Mouse (Mus musculus) frontal cortex, postnatal 10 days (tissue): Measurements from ENCODE around the gene B3gnt9.
"Not testable (repeated sequence)": the region's sequence is repeated elsewhere in the genome, so short reads cannot be mapped to it uniquely, and the experiment has no call there.

Experiments
- DNase-seq, 2 experiments: peaks; one replicate each; pipeline ENCODE4 v3.0.0; 2022; ENCODE audit warnings: low spot score in 2 of 2, mixed read lengths in 1 of 2

The B3gnt9 gene

DNA sequence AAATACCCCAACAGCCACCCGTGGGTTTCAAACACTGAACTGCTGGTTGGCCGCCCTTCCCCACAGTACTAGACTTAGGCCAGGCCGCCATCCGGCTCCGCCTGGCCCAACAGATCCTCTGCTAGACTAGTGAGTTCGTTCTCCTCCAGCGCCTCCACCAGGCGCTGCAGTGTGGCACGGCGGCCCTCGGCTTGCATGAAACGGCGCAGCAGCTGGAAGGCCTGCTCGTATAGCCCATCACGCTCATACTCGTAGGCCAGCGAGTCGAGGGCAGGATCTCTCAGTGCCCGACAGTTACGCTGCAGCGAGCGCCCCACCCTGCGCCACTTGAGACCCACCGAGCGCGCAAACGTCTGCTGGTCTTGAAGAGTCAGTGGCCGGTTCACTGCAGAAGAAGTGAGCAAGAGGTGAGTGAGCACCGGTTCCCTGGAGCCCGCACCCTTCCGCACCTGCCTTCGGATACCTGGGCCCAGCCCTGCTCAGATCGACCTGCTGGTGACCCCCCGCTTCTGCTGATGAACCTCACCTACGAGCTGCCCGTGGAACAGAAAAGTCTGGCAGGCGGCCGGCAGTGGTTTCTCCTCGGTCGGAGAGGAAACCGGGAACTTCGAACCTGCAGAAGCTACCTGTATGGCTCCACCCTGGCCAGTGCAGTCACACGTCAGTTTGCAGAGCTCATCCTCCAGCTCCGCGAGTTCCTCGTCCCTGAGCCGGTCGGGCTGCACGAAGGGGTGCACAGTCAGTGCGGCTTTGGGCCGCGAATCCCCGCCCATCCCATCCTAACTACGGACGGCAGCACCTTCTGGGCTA lies 4.2 kb upstream of the B3gnt9 start:
- no peak for DNase-seq

GRCm38 (mm10) chr8:105257318-105258114 lies 2.6 kb upstream of the B3gnt9 start:
- DNase-seq: no peak

DNA sequence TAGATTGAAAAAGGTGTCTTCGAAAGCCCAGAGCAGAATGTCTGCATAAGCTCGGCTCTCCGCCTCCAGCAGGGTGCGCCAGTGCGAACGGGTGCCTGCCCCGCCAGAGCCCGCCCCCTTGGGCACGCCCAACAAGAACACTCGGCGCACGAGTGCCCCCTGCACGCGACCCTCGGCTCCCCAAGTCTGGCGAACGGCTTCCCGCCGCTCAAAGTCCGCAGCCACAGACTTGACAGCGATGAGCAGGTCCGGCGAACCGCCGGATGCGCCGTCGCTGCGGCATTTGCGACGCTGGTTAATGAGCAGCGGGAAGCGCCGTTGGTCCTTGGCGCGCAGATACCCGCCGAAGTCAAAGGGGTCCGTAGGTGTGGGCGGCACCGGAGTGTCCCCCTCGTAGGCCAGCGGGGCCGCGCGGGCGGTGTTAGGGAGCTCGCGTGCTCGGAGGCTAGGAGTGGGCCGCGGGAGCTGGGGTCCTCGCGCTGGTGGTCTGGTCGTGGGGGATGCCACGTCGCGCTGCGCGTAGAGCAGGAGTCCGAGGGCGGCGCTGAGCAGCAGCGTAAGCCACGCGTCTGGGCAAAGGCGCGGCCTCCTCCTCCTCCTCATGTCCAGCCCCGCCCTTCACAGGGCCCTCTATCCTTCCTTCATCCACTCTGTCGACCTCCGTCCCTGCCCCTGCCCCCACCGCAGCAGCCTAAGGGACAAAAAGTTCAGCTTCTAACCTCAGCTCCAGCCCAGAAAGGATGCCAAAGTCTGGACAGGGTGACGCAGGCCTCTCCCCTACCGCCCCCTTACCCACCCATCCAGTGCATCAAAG lies 594 bp downstream of the B3gnt9 start:
- DNase-seq: peak; percentile 77 to 87

GRCm38 (mm10) chr8:105253766-105254151 lies 1.2 kb downstream of the B3gnt9 start:
- DNase-seq: no peak

- no peak for DNase-seq
Observed at GRCm38 (mm10) chr8:105252680-105253537, 2.0 kb downstream of the B3gnt9 start.

DNA sequence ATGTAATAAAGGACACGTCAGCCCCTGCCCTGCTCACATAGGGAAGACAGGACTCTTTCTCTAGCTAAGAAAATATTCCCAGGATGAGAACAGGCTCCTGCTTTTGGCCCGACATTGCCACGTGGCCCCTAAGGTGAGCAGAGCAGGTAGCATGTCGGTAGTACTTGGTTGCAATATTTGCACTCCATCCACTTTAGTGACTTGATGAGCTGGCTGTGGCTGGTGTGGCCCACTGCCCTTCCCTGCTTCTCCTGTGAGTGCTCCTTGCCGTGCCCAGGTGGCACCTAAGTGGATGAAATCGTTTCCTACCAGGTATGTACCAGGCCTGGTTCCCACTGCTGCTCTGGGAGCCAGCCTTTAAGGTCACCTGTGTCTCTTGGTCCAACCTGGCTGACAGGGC lies 3.0 kb downstream of the B3gnt9 start:
- no peak for DNase-seq

GRCm38 (mm10) chr8:105241016-105241415 lies 13.9 kb downstream of the B3gnt9 start:
- no peak for DNase-seq

DNA sequence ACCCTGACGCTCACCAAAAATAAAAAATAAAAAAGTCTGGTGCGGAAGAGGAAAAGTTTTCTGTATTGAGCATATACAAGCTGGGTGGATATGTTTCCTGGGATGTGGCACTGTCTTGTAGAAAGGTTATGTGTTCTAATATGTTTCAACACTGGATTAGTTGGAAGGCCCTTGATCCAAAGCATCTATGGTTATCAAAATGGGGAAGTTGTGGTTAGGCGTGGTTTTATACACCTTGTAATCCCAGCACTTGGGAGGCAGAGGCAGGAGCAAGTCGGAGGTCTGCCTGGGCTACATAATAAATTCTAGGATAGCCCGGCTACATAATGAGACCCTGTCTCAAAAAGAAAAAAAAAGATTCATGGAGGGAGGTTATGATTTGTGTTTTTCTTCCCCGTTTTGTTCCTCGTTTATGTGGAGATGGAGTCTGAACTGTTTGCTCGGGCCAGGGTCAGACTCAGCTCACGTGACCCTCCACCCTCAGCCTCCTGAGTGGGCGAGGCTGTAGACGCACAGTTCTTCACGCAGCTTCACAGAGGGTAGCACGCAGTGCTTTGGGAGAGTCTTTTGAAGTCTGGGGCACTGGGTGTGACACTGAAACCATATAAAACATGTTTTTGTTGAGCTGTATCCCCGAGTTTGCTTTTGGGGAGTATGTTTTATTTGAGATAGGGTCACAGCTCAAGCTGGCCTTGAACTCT lies 17.4 kb downstream of the B3gnt9 start:
- DNase-seq: no peak

- no peak for DNase-seq
Observed at GRCm38 (mm10) chr8:105235206-105235605, 19.7 kb downstream of the B3gnt9 start.

DNA sequence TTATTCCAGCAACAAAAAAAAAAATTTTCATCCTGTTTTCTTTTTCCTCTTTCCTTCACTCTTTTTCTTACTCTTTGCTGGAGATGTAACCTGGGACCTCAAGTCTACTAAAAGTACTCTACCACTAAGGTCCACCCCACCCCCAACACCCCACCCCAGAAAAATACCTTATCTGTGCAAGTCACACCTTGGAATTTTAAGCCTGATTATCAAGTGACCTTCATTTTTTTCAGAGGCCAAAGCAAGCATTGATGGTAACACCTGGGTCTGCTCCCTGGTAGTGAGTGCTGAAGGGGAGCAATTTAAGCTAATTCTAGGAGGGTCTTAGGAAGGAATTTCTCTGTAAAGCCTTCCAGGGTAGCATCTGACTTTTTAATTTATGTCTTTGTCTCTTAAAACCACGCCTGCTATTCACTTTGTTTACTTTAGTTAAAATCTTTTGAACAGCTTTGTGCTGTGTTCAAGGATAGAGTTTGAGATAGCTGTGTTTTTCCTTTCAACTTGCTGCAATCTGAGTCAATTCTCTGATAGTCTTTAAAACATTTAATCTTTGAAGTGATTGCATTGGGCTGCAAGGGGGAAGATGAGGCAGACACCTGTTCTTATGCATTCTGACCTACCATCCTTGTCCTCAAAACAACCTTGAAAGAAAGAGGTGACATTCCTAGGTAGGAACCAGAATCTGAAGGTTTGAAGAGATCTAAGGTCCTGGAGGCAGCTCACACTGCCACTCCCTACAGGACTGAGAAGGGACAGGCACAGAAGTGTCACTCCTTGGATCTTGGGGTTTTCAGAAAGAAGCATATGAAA lies 21.6 kb downstream of the B3gnt9 start:
- DNase-seq: no peak

- DNase-seq: not testable (repeated sequence)
Observed at GRCm38 (mm10) chr8:105232321-105232693, 22.6 kb downstream of the B3gnt9 start.

DNA sequence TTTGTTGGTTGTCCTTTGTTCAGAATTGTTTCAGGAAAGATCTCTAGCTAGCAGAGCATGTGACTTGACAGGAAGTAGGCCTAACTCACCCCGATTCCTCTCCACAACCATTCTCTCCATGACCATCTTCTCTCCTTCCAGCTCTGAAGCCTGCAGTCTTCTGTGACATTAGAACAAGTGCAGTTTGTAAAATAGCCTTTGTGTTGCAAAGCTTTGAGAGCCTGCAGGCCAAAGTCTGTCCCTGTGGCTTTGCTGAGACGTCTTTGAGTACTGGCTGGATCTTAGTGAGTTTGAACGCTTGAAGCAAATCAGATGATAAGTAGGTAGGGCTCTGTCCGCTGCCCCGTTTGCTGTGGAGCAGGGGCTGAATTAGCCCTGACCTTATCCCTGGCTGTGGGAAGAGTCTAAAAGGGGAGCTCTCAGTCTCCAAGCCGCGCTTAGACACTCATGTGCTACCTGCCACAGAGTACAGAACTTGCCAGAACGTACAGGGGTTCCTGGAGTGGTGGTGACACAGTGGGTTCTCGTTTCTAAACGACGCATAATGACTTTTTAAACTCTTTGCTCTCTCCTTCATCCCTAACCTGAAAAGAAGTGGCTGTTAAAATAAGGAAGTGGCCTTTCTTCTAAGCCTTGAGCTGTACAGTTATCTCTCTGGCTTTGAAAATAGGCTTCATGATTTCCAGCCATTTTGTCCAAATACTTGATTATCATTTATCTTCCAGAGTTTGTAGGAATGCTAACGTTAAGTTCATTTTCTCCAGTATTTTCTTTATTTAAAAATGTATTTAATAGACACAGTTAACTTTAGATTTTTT lies 23.2 kb downstream of the B3gnt9 start:
- DNase-seq: no peak

- no peak for DNase-seq
Observed at GRCm38 (mm10) chr8:105225917-105226316, 29.0 kb downstream of the B3gnt9 start.

GRCm38 (mm10) chr8:105225272-105225593 lies 29.7 kb downstream of the B3gnt9 start:
- no peak for DNase-seq

DNA sequence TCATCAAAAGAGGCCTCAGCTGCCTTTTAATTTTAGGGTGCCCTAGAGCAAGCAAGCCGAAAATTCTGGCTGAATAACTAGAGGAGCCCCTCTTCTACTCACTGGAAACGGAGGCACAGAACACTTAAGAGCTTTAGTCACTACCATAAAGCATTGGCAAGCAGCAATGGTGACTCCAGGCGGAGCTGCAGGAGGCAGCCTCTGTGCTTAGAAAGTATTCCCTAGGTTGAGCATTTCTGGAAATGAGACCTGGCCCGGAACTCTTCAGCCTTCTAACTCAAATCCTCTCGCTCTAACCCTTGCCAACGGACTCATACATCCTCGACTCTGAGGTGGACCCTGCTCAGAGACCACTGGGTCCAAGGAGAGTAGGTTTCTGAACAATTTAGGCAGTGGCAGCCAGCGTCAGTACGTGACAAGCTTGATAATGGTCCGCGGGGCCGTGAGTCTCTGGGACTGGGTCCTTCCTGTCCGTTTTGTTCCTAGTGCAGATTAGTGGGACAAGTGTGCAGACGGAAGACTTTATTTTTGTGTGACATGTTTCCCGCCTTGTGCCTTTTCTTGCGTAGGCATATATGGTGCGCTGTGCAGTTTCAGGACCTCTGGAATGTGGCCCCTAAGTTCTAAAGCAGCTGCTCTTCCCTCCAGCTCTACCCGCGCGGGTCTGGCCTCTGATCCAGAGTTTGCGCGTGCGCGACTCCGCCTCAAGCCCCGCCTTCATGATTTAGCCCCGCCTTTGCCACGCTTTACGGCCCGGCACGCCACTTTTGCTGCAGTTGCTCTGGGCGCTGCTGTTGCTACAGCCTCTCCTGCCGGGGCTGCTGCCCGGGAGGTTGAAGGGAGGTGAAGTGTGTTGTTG lies 30.3 kb downstream of the B3gnt9 start, which contains the start of gene D230025D16Rik:
Gene D230025D16Rik (plus strand): TSS at position 733 of the 859 bp plus-strand sequence.
- peak; percentile 85 to 93 for DNase-seq

DNA sequence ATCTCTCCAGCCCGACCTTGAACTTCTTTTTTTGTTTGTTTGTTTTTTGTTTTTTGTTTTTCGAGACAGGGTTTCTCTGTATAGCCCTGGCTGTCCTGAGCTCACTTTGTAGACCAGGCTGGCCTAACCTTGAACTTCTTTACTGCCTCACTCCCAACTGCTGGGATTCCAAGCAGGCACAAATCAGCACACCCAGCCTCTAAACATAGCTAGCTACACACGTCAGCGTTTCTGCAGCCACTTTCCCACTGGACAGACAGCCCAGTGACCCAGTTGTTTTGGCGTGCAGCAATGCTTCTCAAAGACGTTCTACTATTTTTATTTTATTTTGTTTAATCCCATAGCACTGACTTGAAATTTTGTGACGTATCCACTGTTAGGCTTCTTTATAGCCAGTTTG lies 31.1 kb downstream of the B3gnt9 start:
- DNase-seq: no peak

DNA sequence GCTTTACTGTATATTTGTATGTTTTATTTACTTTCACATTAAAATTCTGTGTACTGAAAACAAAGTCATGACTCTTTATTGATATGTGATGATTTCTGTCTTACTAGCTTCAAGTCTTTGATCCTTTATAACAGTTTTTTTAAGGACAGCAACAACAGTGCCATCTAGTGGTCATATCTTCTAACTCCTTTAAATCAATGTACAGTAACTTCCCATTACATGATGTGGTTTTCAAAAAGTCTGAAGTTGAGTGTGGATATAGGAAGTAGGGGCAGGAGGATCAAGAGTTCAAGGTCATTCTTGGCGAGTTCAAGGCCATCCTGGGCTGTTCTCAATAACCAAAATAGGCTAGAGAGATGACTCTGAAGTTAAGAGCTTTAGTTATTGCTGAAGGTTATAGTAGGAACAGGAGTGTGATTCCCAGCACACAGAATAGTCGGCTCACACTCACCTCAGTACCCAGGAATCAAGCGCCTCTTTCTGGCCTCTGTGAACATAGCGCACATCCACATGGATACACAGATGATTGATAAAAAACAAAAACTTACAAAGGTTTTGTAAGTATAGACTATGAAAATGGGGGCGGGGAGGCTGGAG lies 36.9 kb downstream of the B3gnt9 start:
- DNase-seq: no peak

DNA sequence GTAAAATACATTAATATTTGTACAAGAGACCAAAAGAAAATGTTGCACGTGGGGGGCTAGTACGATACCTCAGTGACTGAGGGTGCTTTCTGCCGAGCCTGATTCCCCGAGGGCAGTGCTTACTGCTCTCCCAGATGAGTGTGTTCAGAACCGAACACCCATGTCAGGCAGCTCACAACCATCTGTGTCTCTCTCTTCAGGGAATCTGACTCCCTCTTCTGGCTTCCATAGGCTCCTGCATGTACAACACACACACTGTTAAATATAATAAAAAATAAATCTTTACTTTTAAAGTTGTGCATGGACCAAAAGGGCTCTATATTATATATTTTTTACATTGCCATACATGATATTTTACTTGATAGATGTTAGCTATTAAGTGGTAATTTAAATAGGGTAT lies 40.8 kb downstream of the B3gnt9 start:
- DNase-seq: no peak
